Mouse (Mus musculus) stomach, embryonic 14.5 days (tissue): ENCODE results near the gene Cdc34. TPM values are rescaled to one million over a fixed set of nuclear protein-coding genes. Genes with fewer than 3 reads are reported as not detected.

ENCODE experiments used
- polyA plus RNA-seq: library from polyadenylated mRNA; unstranded; fragments of >200 nt; fragmentation: Nextera tagmentation; extraction: Ambion mirVana; gene quantifications from 2 replicates; pipeline ENCODE4 v1.2.1, GENCODE M21; 2014

The Cdc34 gene
- polyA plus RNA-seq, 1 experiment from 2014 or later: 88.7 TPM

Other genes starting within 250 kb of the Cdc34 start
- not detected in 2 replicates for gene Vmn2r83, start 213.5 kb upstream of the Cdc34 start, polyA plus RNA-seq
- 58.5 and 61.4 TPM in 2 replicates for gene Plpp2, start 148.4 kb upstream of the Cdc34 start, polyA plus RNA-seq
- gene Mier2, start 127.0 kb upstream of the Cdc34 start, polyA plus RNA-seq: 49.0 and 55.2 TPM in 2 replicates
- gene Theg, start 94.9 kb upstream of the Cdc34 start, polyA plus RNA-seq: not detected in 2 replicates
- gene C2cd4c, start 68.2 kb upstream of the Cdc34 start, polyA plus RNA-seq: 0.04 and 0.13 TPM in 2 replicates
- gene Shc2, start 44.3 kb upstream of the Cdc34 start, polyA plus RNA-seq: 7.1 and 7.7 TPM in 2 replicates
- gene Odf3l2, start 36.5 kb upstream of the Cdc34 start, polyA plus RNA-seq: 0.20 TPM in 1 of 2 replicates, not detected in the other
- gene Madcam1, start 17.6 kb upstream of the Cdc34 start, polyA plus RNA-seq: 29.7 and 30.0 TPM in 2 replicates
- gene Tpgs1, start 12.8 kb upstream of the Cdc34 start, polyA plus RNA-seq: 64.5 and 64.8 TPM in 2 replicates
- 1.0 and 1.6 TPM in 2 replicates for gene Gzmm, start 6.8 kb downstream of the Cdc34 start, polyA plus RNA-seq
- 871 and 937 TPM in 2 replicates for gene Bsg, start 22.3 kb downstream of the Cdc34 start, polyA plus RNA-seq
- 0.10 and 0.25 TPM in 2 replicates for gene Hcn2, start 34.4 kb downstream of the Cdc34 start, polyA plus RNA-seq
- gene Polrmt, start 64.4 kb downstream of the Cdc34 start, polyA plus RNA-seq: 26.3 and 31.8 TPM in 2 replicates
- gene Fgf22, start 72.9 kb downstream of the Cdc34 start, polyA plus RNA-seq: 0.29 and 0.39 TPM in 2 replicates
- 72.1 and 77.3 TPM in 2 replicates for gene Rnf126, start 84.8 kb downstream of the Cdc34 start, polyA plus RNA-seq
- 8.7 and 9.0 TPM in 2 replicates for gene Fstl3, start 95.1 kb downstream of the Cdc34 start, polyA plus RNA-seq
- not detected in 2 replicates for gene Prss57, start 108.8 kb downstream of the Cdc34 start, polyA plus RNA-seq
- gene Palm, start 111.4 kb downstream of the Cdc34 start, polyA plus RNA-seq: 67.0 and 78.0 TPM in 2 replicates
- 27.6 and 33.1 TPM in 2 replicates for gene Misp, start 138.8 kb downstream of the Cdc34 start, polyA plus RNA-seq
- 237 and 275 TPM in 2 replicates for gene Ptbp1, start 172.2 kb downstream of the Cdc34 start, polyA plus RNA-seq
- gene Prtn3, start 192.3 kb downstream of the Cdc34 start, polyA plus RNA-seq: 2.9 and 5.6 TPM in 2 replicates
- gene Plppr3, start 192.4 kb downstream of the Cdc34 start, polyA plus RNA-seq: 41.3 and 51.7 TPM in 2 replicates
- 0.88 and 3.3 TPM in 2 replicates for gene Elane, start 204.1 kb downstream of the Cdc34 start, polyA plus RNA-seq
- gene Cfd, start 208.7 kb downstream of the Cdc34 start, polyA plus RNA-seq: not detected in 2 replicates
- 43.4 and 46.4 TPM in 2 replicates for gene Med16, start 226.7 kb downstream of the Cdc34 start, polyA plus RNA-seq
- 5.3 TPM in 1 of 2 replicates, not detected in the other for gene Gm26602, start 228.7 kb downstream of the Cdc34 start, polyA plus RNA-seq
- 0.81 and 1.0 TPM in 2 replicates for gene Kiss1r, start 234.8 kb downstream of the Cdc34 start, polyA plus RNA-seq
- 143 and 151 TPM in 2 replicates for gene R3hdm4, start 239.0 kb downstream of the Cdc34 start, polyA plus RNA-seq
- 12.7 and 14.0 TPM in 2 replicates for gene Arid3a, start 244.8 kb downstream of the Cdc34 start, polyA plus RNA-seq